In the genomic region with DNA sequence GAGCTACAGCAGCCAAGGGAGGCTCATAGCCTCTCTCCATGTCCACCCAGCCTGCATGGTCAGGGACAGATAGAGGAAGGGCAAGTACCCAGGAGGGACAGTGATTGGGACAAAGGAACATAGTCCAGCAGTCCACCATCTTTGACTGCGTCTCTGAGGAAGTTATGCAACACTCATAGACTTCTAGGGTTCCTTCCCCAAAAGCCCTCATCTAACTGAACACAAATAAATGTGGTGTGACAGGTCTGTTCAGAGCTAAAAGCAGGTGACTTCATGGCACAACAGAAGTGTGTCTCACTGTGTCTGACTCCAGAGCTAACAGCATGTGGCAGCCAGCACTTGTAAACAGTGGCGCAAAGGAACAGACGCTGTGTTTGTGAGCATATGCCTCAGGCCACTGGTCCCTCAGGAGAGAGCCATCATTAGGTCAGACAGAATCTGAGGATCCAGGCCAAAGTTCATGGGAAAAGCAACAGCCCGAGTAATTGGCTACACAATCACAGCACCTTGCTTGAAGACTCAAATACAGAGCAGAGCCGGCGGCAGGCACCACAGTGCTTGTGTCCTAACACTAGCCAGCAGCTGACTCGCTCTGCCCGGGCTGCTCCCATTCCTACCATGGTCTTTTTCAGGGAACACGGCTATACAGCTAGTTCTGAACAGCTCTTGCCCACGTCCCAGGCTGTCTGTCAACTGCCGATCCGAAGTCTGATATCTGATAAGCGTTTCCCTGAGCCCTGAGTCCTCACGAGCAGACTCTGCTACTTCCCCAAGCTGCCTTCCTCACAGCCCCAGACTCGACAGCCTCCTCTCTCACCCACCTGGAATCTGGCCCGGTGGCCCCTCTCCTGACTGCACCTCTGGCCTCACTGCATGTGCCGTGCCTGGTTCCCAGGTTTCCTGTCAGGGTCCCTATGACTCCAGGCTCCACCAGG, we compare ENCODE assay signal across 15 mouse cellular contexts. TPM values are rescaled to one million over a fixed set of nuclear protein-coding genes. Genes with fewer than 3 reads are reported as not detected.
DNase-seq lines count a peak whose midpoint lies in the region; ATAC-seq and TF ChIP-seq lines count a peak whose summit lies in the region.
"Had no signal": no experiment of that assay in that cellular context is flagged by ENCODE, and none has a peak within 500 bp of the region (broad histone marks: within the 10 kb centered on the region; RNA-seq: fewer than 3 reads in every experiment).

No protein-coding gene starts in this region.

- H3K9ac ChIP-seq in liver, postnatal 0 days (replicated peaks) = no peak overlapping the region
- no peak overlapping the region for H3K9ac ChIP-seq in liver, embryonic 11.5 days (ENCODE audit: low read depth, low read length)
- H3K9ac ChIP-seq: liver, embryonic 14.5 days; midbrain, embryonic 12.5 days; neural tube, embryonic 13.5 days had no signal

- DNase-seq in cerebellum, adult 9-11 months = peak; percentile 51
- DNase-seq in cerebellum, adult 11 months = no peak
- no peak for DNase-seq in liver, postnatal 0 days
- DNase-seq in liver, embryonic 11.5 days (ENCODE audit: low spot score) = no peak
- peak; percentile 49 to 56 for DNase-seq in kidney, adult 8-10 months
- DNase-seq in retina, embryonic 14.5 days (ENCODE audit: low spot score) = peak; percentile 8
- no peak for DNase-seq in ovary, postnatal 14 days (ENCODE audit: low spot score)
- no peak for DNase-seq in thymus, postnatal 36 days
- DNase-seq: adrenal gland, postnatal 25 days; B cell, adult 2 months; cerebellum, postnatal 14 days; right cerebral cortex, postnatal 25 days had no signal

- H3K36me3 ChIP-seq in liver, postnatal 0 days (replicated peaks; ENCODE audit: insufficient read depth, low read length) = peaks cover 41% of the 10 kb centered on the region
- H3K36me3 ChIP-seq in liver, embryonic 11.5 days (ENCODE audit: control insufficient read depth, insufficient read depth, low read length) = peaks cover 41% of the 10 kb centered on the region

- no peak overlapping the region for H3K27ac ChIP-seq in liver, postnatal 0 days (ENCODE audit: low read depth)
- no peak overlapping the region for H3K27ac ChIP-seq in liver, embryonic 11.5 days (ENCODE audit: low read depth, low read length)
- H3K27ac ChIP-seq: liver, embryonic 14.5 days; midbrain, embryonic 12.5 days; neural tube, embryonic 13.5 days had no signal

- TF ChIP-seq CTCF in liver, postnatal 0 days (IDR thresholded peaks at IDR 0.05; ENCODE audit: low read depth) = no peak

- peak; percentile 64 for ATAC-seq in liver, postnatal 0 days
- no peak for ATAC-seq in liver, embryonic 11.5 days (replicated peaks; ENCODE audit: low FRiP score)

- TF ChIP-seq EP300 in liver, postnatal 0 days (IDR thresholded peaks at IDR 0.05; ENCODE audit: low read depth) = no peak

- H3K4me1 ChIP-seq in liver, postnatal 0 days (ENCODE audit: insufficient read depth) = peaks cover 6% of the 10 kb centered on the region
- H3K4me1 ChIP-seq in liver, embryonic 11.5 days (replicated peaks; ENCODE audit: control insufficient read depth, insufficient read depth, low read length) = no peaks in the 10 kb centered on the region
- H3K4me1 ChIP-seq: midbrain, embryonic 12.5 days; neural tube, embryonic 13.5 days had no signal

- H3K27me3 ChIP-seq in liver, postnatal 0 days (ENCODE audit: insufficient read depth, low read length) = no peaks in the 10 kb centered on the region
- H3K27me3 ChIP-seq in liver, embryonic 11.5 days (replicated peaks; ENCODE audit: control insufficient read depth, insufficient read depth, low read length) = no peaks in the 10 kb centered on the region
- H3K27me3 ChIP-seq: midbrain, embryonic 12.5 days; neural tube, embryonic 13.5 days had no signal

- no peak overlapping the region for H3K4me3 ChIP-seq in liver, postnatal 0 days (ENCODE audit: low read depth, low read length)
- no peak overlapping the region for H3K4me3 ChIP-seq in liver, embryonic 11.5 days (ENCODE audit: low read depth, low read length)
- H3K4me3 ChIP-seq: midbrain, embryonic 12.5 days; neural tube, embryonic 13.5 days had no signal

- 47% methylated on average over 17 of the region's 17 CpGs for WGBS in liver, postnatal 0 days (ENCODE audit: insufficient replicate concordance)
- WGBS in liver, embryonic 11.5 days = 65% methylated on average over 17 of the region's 17 CpGs

- no peaks in the 10 kb centered on the region for H3K9me3 ChIP-seq in liver, postnatal 0 days (ENCODE audit: low read length)
- H3K9me3 ChIP-seq in liver, embryonic 11.5 days (ENCODE audit: control insufficient read depth, low read length) = no peaks in the 10 kb centered on the region
- H3K9me3 ChIP-seq: neural tube, embryonic 13.5 days had no signal

- H3K4me2 ChIP-seq in liver, postnatal 0 days (ENCODE audit: low read depth, low read length) = no peak overlapping the region
- no peak overlapping the region for H3K4me2 ChIP-seq in liver, embryonic 11.5 days
- H3K4me2 ChIP-seq: midbrain, embryonic 12.5 days; neural tube, embryonic 13.5 days had no signal

RNA-seq across cellular contexts. Expression of gene Sprtn, which starts 14.5 kb away (rescaled TPM):
- polyA plus RNA-seq in liver, postnatal 0 days (2015; fragmentation: Nextera tagmentation; extraction: Ambion mirVana) = 3.7 and 4.0 TPM in 2 replicates
- 11.5 and 13.2 TPM in 2 replicates for polyA plus RNA-seq in liver, embryonic 11.5 days (2014; fragmentation: Nextera tagmentation; extraction: Ambion mirVana)

RNA-seq across cellular contexts. Expression of gene Exoc8, which starts 14.7 kb away (rescaled TPM):
- polyA plus RNA-seq in liver, postnatal 0 days (2015; fragmentation: Nextera tagmentation; extraction: Ambion mirVana) = 2.7 and 2.8 TPM in 2 replicates
- polyA plus RNA-seq in liver, embryonic 11.5 days (2014; fragmentation: Nextera tagmentation; extraction: Ambion mirVana) = 9.1 and 9.7 TPM in 2 replicates

RNA-seq across cellular contexts. Expression of gene Egln1, which starts 36.9 kb away (rescaled TPM):
- 3.2 and 3.3 TPM in 2 replicates for polyA plus RNA-seq in liver, postnatal 0 days (2015; fragmentation: Nextera tagmentation; extraction: Ambion mirVana)
- 8.4 and 10.0 TPM in 2 replicates for polyA plus RNA-seq in liver, embryonic 11.5 days (2014; fragmentation: Nextera tagmentation; extraction: Ambion mirVana)

RNA-seq across cellular contexts. Expression of gene 2810004N23Rik, which starts 49.3 kb away (rescaled TPM):
- 16.8 and 17.6 TPM in 2 replicates for polyA plus RNA-seq in liver, postnatal 0 days (2015; fragmentation: Nextera tagmentation; extraction: Ambion mirVana)
- polyA plus RNA-seq in liver, embryonic 11.5 days (2014; fragmentation: Nextera tagmentation; extraction: Ambion mirVana) = 65.7 and 71.5 TPM in 2 replicates

RNA-seq across cellular contexts. Expression of gene Gnpat, which starts 49.4 kb away (rescaled TPM):
- polyA plus RNA-seq in liver, postnatal 0 days (2015; fragmentation: Nextera tagmentation; extraction: Ambion mirVana) = 20.9 and 24.2 TPM in 2 replicates
- 107 and 109 TPM in 2 replicates for polyA plus RNA-seq in liver, embryonic 11.5 days (2014; fragmentation: Nextera tagmentation; extraction: Ambion mirVana)

Comparison
In these comparisons a context has a peak if more than half of its experiments do, and no peak if none do; other contexts are left out.
1. DNase-seq: peak in cerebellum, adult 9-11 months (single experiment), kidney, adult 8-10 months (2 of 2) and retina, embryonic 14.5 days (single experiment); none in cerebellum, adult 11 months (single experiment), liver, postnatal 0 days (single experiment), liver, embryonic 11.5 days (single experiment), ovary, postnatal 14 days (single experiment) and thymus, postnatal 36 days (0 of 2).